Mouse (Mus musculus): Measurements from ENCODE around the gene Aldh4a1.
A peak's percentile ranks its signal among the peaks of the same experiment; 100 is the strongest.

Aldh4a1 gene

DNA sequence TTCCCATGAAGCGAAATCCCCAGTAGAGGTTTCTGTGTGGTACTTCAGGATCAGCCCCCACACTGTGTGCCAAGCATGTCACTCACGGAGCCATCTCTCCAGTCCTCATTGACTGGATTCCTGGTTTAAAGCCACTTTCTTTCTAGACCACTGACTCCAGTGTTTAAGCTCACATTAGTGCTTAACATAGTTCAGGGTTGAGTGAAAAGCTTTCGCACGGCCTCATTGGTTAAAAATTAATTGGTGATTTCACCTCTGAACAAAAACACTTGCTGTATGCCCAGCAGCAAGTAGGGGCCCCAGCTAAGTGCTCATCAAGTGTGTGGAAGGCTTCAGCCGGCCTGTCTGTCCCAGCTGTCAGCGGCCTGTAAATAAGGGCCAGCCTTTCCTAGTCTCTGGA, 45.0 kb downstream of the Aldh4a1 start:
- DNase-seq (ENCODE audit: low read depth, low spot score) = no peak

DNA sequence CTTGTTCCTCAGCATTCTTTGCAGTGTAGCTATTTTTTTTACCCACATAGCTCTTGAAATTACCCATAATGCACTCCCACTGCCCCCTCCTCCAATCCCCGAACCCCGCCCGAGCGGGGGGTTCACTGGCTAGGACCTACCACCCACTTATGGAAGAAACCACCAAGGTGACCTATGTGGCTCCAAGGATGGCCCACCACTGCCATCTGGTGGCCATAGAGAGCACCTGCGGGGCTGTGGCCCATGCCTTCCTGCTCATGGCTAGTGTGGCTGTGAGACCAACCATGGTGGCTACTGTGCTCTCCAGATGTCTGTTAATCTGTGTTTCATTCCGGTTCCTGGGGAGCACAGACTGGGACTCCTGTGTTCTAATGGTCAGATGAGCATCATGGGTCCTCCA, 47.2 kb downstream of the Aldh4a1 start:
- DNase-seq (ENCODE audit: low read depth, low spot score) = peak; percentile 38

DNA sequence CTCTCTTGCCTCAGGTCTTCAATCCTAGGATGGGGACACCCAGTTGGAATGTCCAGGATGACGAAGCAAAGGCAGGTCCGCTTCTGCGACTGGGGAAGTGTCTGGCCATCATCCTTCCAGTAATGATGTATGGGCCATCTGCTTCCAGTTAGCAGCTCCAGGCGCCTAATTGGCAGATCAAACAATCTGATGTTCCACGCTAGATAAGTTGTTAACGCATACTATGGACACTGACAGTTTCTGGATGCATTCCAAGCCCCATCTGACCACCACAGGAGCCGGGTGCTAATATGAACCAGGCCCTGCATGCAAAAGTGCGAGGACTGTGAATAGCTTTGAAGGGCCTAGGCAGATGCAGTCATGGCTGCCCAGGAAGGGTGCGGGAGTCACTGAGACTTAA, 53.0 kb downstream of the Aldh4a1 start:
- no peak for DNase-seq (ENCODE audit: low read depth, low spot score)

DNA sequence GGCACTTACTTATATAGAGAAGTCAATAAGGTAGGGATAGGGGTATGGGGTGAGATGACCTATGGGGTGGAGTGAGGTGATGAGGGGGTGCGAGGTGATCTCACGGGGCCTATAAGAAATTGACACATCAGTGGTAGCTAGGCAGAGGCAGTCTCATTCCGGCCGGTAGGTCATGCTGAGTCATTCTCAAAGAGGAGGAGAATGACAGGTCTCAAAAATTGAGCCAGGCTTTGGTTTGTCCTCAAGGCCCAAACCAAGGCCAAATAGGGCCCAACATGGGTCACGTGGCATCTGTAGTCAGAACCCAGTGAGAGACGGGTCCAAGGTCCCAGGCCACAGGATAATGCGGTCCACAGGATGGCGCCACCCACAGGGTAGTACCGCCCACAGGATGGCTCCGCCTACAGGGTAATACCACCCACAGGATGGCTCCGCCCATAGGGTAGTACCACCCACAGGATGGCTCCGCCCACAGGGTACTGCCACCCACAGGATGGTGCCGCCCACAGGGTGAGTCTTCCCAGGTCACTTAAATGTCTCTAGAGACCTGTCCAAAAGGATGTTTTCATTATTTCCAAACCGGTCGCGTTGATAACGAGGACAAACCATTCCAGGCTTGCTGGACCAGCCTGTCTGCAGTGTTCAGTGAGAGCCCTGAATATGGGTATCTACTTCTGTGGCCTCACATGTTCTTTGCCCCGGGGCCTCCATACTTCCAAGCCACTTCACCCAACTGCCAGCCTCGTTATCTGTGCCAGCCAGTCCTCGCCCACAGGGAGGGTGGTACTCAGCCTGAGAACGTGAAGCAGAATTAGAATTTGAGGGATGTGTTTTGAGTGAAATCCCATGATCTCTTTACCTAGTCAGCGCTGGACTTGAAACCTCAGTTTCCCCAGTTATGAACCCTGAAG, 61.3 kb downstream of the Aldh4a1 start:
- DNase-seq (ENCODE audit: low read depth, low spot score) = no peak

DNA sequence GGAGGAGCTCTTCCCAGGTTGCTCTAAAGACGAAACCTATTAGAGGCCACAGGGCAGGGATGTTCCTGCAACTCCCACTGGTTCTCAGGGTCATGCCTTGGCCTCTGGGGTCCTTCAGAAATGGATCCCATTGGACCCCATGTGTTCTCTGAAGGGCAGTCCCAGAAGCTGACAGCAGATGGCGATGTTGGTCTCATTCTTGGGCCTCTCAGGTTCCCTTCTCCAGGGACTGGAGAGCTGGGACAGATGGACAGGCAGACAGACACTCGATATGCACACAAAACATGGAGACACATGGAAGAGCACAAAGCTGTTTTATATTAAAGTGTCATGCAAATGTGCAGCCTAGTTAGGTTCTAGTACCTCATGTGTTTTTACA, 62.0 kb downstream of the Aldh4a1 start:
- DNase-seq (ENCODE audit: low read depth, low spot score) = peak; percentile 23

DNA sequence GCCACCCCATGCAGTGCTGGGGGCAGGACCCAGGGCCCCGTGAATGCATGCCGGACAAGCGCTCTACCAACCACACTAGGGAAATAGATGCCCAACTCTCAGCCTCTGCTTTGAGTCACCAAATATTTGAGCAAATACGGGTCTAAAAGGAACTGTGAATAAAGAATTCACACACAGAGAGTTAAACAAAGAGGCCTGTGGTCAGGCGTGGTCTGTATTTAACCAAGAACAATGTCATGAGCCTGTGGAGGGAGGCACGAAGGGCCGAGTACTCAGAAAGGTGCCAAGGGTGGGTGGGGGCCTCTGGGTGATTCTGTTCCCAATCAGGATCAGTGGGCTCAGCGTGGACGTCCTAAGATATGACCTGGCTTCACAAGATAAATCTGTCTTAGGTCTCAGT, 65.4 kb downstream of the Aldh4a1 start:
- DNase-seq (ENCODE audit: low read depth, low spot score) = no peak

DNA sequence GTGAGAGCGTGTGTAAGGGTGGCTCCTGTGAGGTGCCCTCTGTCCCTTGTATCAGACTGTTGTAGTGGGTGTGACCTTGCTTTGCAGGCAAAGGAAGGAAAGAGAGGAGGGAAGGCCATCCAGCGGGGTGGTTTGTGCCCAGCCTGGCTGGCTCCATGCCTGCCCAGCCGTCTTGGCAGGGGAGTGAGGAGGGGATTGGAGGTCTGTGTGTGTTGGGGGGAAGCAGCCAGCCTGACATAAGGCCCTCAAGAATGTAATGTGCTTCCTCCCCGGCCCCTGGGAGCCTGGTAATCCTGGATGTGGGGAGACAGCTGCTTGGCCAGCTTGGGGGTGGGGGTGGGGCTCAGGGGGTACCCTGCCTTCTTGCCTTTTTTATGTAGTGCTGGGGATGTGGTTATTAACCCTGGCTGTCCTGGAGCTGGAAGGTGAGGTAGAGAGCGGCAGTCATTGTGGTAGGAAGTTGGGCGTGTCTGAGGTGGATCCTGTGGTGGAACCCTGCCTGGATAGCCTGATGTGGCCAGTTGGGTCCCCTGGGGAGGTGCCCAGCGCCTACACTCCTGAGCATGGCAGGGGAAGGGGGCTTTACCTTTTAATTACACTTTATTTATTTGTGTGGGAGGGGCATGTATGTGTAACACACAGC, 67.1 kb downstream of the Aldh4a1 start:
- DNase-seq (ENCODE audit: low read depth, low spot score) = no peak

DNA sequence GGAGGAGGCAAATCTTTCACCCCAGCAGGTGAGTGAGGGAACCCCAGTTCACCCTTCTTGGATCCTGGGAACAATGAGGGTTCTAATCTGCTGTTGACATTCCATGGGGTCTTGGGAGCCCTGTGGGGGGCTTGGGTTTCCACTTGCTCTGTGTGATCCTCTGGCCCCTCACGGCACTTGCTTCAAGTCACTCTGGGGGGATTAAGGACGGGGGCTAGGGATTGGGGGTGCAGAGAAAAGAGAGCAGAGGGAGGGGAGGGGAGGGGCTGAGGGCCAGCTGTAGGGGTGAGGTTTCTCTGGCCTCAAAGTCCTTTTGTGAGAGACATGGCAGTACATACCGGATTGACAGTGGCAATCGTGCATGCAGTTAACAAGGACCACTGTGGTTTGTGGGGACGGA, 70.6 kb downstream of the Aldh4a1 start:
- no peak for DNase-seq (ENCODE audit: low read depth, low spot score)

DNA sequence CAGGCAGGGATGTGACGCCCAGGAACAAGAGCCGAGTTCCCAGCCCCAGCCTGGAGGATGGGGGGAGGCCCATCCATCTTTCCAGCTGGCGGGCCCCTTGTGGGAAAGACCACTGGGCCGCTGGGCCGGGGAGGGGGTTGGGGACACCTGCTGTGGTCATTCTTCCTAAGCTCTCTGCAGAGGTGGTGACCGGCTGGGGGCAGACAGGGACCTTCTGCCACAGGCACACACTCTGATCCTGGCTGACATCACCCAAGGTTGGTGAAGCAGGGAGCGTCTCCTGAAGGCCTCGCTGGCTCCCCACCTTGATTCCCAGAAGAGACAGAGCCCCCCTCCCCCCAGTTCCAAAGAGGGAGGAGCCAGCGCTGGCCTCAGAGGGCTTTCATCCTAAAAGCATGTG, 75.1 kb downstream of the Aldh4a1 start:
- DNase-seq (ENCODE audit: low read depth, low spot score) = no peak

DNA sequence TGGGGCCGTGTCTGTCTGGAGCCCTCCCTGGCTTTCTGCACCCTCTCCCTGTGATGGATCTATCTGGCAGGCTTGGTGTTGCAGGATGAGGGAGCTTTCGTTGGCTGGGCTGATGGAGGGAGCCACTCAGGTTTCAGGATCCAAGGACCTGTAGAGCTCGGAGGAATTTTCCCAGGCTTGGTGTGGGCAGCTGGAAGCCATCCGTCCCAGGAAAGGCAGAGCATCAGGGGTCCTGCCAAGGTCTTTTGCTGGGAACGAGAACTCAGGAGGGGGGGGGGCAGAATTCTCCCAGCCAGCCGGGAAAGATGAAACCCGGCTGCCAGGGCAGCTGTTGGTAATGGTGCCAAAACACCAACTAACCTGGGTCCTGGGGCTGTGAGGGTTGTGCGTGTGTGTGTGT, 75.9 kb downstream of the Aldh4a1 start:
- DNase-seq (ENCODE audit: low read depth, low spot score) = no peak

All from retina, adult 2 months (tissue).